Mouse (Mus musculus) forebrain, embryonic 16.5 days (tissue): ENCODE results near the gene 1700013F07Rik. TPM values are rescaled to one million over a fixed set of nuclear protein-coding genes. Genes with fewer than 3 reads are reported as not detected.
A peak's percentile ranks its signal among the peaks of the same experiment; 100 is the strongest.
"Not testable (repeated sequence)": the region's sequence is repeated elsewhere in the genome, so short reads cannot be mapped to it uniquely, and the experiment has no call there.

Experiments
- ATAC-seq: fragments of 200-750 bp; cut with Nextera tagmentation; 2 replicates; pipeline ENCODE4 v1.8.0; 2017; ENCODE audit warnings: mild to moderate bottlenecking, moderate library complexity
- H3K27ac ChIP-seq: fragments of 300-500 bp; sonication (generic); 2 replicates; pipeline ENCODE4 v1.5.1; 2014; ENCODE audit warnings: low read length, control low read depth
- H3K27me3 ChIP-seq: fragments of 300-500 bp; sonication (generic); replicated peaks from 2 replicates; pipeline ENCODE4 v1.6.1; 2014; ENCODE audit warnings: low read length; ENCODE audit not compliant: control insufficient read depth, insufficient read depth
- H3K36me3 ChIP-seq: fragments of 300-500 bp; sonication (generic); 2 replicates; pipeline ENCODE4 v1.6.1; 2014; ENCODE audit not compliant: control insufficient read depth, insufficient read depth
- H3K4me1 ChIP-seq: fragments of 300-500 bp; sonication (generic); replicated peaks from 2 replicates; pipeline ENCODE4 v1.6.1; 2014; ENCODE audit warnings: low read length; ENCODE audit not compliant: control insufficient read depth, insufficient read depth
- H3K4me2 ChIP-seq: fragments of 300-500 bp; sonication (generic); 2 replicates; pipeline ENCODE4 v1.6.1; 2014; ENCODE audit warnings: mild to moderate bottlenecking, low read length, control low read depth
- H3K4me3 ChIP-seq: fragments of 300-500 bp; sonication (generic); replicated peaks from 2 replicates; pipeline ENCODE4 v1.5.1; 2014; ENCODE audit warnings: mild to moderate bottlenecking, low read length, control low read depth
- H3K9ac ChIP-seq: fragments of 300-500 bp; sonication (generic); replicated peaks from 2 replicates; pipeline ENCODE4 v1.6.1; 2014; ENCODE audit warnings: low read depth, low read length, control low read depth
- H3K9me3 ChIP-seq: fragments of 300-500 bp; sonication (generic); 2 replicates; pipeline ENCODE4 v1.6.1; 2016; ENCODE audit warnings: low read length; ENCODE audit not compliant: control insufficient read depth
- WGBS: fragments of 180-500 bp; shearing (Covaris S2); extraction: QIAGEN DNeasy Blood & Tissue Kit; methylation state at CpG from one replicate; pipeline ENCODE4 v1.1.7; 2014; 5-methylcytosine and 5-hydroxymethylcytosine counted together
- polyA plus RNA-seq: library from polyadenylated mRNA; unstranded; fragments of >200 nt; fragmentation: Nextera tagmentation; extraction: Ambion mirVana; gene quantifications from 2 replicates; pipeline ENCODE4 v1.2.1, GENCODE M21; 2015

Gene 1700013F07Rik
- polyA plus RNA-seq, 1 experiment from 2014 or later: 2.0 TPM

- Histone ChIP-seq H3K27ac (peak overlapping the region; percentile 96), H3K4me2 (peak overlapping the region; percentile 96), H3K27me3 (no peaks in the 10 kb centered on the region), H3K36me3 (peaks cover 8% of the 10 kb centered on the region), H3K4me1 (peaks cover 21% of the 10 kb centered on the region), H3K9me3 (no peaks in the 10 kb centered on the region), H3K9ac (peak overlapping the region; percentile 60), H3K4me3 (peak overlapping the region; percentile 91)
- 6% methylated on average over 15 of the region's 15 CpGs for WGBS
- ATAC-seq: peak; percentile 60
These were observed 28.9 kb downstream of the 1700013F07Rik start for GRCm38 (mm10) chr3:108562777-108563271.

GRCm38 (mm10) chr3:108563309-108563708 is 29.4 kb downstream of the 1700013F07Rik start:
- Histone ChIP-seq H3K9ac (peak overlapping the region; percentile 60), H3K4me3 (peak overlapping the region; percentile 91), H3K27ac (peak overlapping the region; percentile 96), H3K36me3 (peaks cover 4% of the 10 kb centered on the region), H3K4me1 (peaks cover 21% of the 10 kb centered on the region), H3K9me3 (no peaks in the 10 kb centered on the region), H3K4me2 (peak overlapping the region; percentile 96), H3K27me3 (no peaks in the 10 kb centered on the region)
- ATAC-seq: peak; percentile 19
- WGBS: 8% methylated on average over 4 of the region's 4 CpGs

GRCm38 (mm10) chr3:108567990-108568877 is 34.3 kb downstream of the 1700013F07Rik start:
- WGBS: 6% methylated on average over 15 of the region's 15 CpGs
- Histone ChIP-seq H3K4me2 (no peak overlapping the region), H3K36me3 (no peaks in the 10 kb centered on the region), H3K27ac (peak overlapping the region; percentile 44), H3K9me3 (no peaks in the 10 kb centered on the region), H3K9ac (no peak overlapping the region), H3K4me1 (peaks cover 16% of the 10 kb centered on the region), H3K4me3 (no peak overlapping the region), H3K27me3 (no peaks in the 10 kb centered on the region)
- ATAC-seq: peak; percentile 13; the same call in 1 of the 2 replicates

- H3K4me2 ChIP-seq, H3K36me3 ChIP-seq, H3K9ac ChIP-seq, H3K27ac ChIP-seq, H3K9me3 ChIP-seq, ATAC-seq, H3K4me3 ChIP-seq, H3K27me3 ChIP-seq: not testable (repeated sequence)
- 60% methylated on average over 2 of the region's 3 CpGs for WGBS
- peaks cover 17% of the 10 kb centered on the region for H3K4me1 ChIP-seq
These were observed 35.7 kb downstream of the 1700013F07Rik start for GRCm38 (mm10) chr3:108569636-108570035.

DNA sequence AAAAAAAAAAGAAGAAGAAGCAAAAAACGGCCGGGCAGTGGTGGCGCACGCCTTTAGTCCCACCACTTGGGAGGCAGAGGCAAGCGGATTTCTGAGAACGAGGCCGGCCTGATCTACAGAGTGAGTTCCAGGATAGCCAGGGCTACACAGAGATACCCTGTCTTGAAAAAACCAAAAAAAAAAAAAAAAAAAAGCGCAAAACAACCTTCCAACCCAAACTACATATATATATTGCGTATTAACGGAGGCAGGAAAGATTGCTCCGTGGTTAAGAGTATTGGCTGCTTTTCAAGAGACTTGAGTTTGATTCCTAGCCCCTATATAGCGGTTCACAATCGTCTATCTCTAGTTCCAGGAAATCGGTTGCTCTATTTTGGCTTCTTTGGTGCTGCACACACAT is 36.9 kb downstream of the 1700013F07Rik start:
- Histone ChIP-seq H3K4me3 (no peak overlapping the region), H3K9ac (no peak overlapping the region), H3K4me2 (peak overlapping the region; percentile 77), H3K36me3 (no peaks in the 10 kb centered on the region), H3K4me1 (peaks cover 17% of the 10 kb centered on the region), H3K9me3 (no peaks in the 10 kb centered on the region), H3K27ac (0 out of 2 replicates have a peak overlapping the region, but pooled peaks have one; percentile 34), H3K27me3 (no peaks in the 10 kb centered on the region)
- WGBS: 89% methylated on average over 14 of the region's 14 CpGs
- ATAC-seq: no peak

GRCm38 (mm10) chr3:108571443-108572294 is 37.7 kb downstream of the 1700013F07Rik start, which contains the start of gene Taf13:
Taf13 (plus strand) TSS chr3:108571698.
- ATAC-seq: peak; percentile 97
- H3K27ac ChIP-seq: peak within 1 kb of the TSS; percentile 77
- no peaks in the 10 kb centered on the region for H3K27me3 ChIP-seq
- H3K4me1 ChIP-seq: peaks cover 17% of the 10 kb centered on the region
- H3K36me3 ChIP-seq: no peaks in the 10 kb centered on the region
- peak within 1 kb of the TSS; percentile 63 for H3K4me3 ChIP-seq
- peak within 1 kb of the TSS; percentile 77 for H3K4me2 ChIP-seq
- 2% methylated on average over 42 of the region's 42 CpGs for WGBS
- H3K9ac ChIP-seq: peak within 1 kb of the TSS; percentile 69
- H3K9me3 ChIP-seq: no peaks in the 10 kb centered on the region

- no peaks in the 10 kb centered on the region for H3K36me3 ChIP-seq
- ATAC-seq: no peak
- no peak overlapping the region for H3K27ac ChIP-seq
- peak overlapping the region; percentile 77 for H3K4me2 ChIP-seq
- peak overlapping the region; percentile 63 for H3K4me3 ChIP-seq
- H3K27me3 ChIP-seq: no peaks in the 10 kb centered on the region
- peaks cover 17% of the 10 kb centered on the region for H3K4me1 ChIP-seq
- H3K9me3 ChIP-seq: no peaks in the 10 kb centered on the region
- H3K9ac ChIP-seq: peak overlapping the region; percentile 69
- 48% methylated on average over 18 of the region's 18 CpGs for WGBS
These were observed 38.5 kb downstream of the 1700013F07Rik start for GRCm38 (mm10) chr3:108572309-108573010.

GRCm38 (mm10) chr3:108574018-108574417 is 40.1 kb downstream of the 1700013F07Rik start:
- H3K4me1 ChIP-seq: peaks cover 17% of the 10 kb centered on the region
- H3K4me3 ChIP-seq: no peak overlapping the region
- H3K4me2 ChIP-seq: no peak overlapping the region
- H3K9ac ChIP-seq: no peak overlapping the region
- H3K9me3 ChIP-seq: no peaks in the 10 kb centered on the region
- no peaks in the 10 kb centered on the region for H3K36me3 ChIP-seq
- ATAC-seq: no peak
- 91% methylated on average over 5 of the region's 5 CpGs for WGBS
- no peaks in the 10 kb centered on the region for H3K27me3 ChIP-seq
- H3K27ac ChIP-seq: no peak overlapping the region
